Mouse (Mus musculus) E14TG2a.4 (cell line): Measurements from ENCODE around the gene Dhtkd1.
A peak's percentile ranks its signal among the peaks of the same experiment; 100 is the strongest.
"Not testable (repeated sequence)": the region's sequence is repeated elsewhere in the genome, so short reads cannot be mapped to it uniquely, and the experiment has no call there.

Source experiments
- H3K27me3 ChIP-seq: 2 replicates; pipeline ENCODE4 v1.6.1; 2014; ENCODE audit warnings: low read length, control low read depth; ENCODE audit not compliant: insufficient read depth
- H3K36me3 ChIP-seq: 2 replicates; pipeline ENCODE4 v1.6.1; 2014; ENCODE audit warnings: low read length, control low read depth; ENCODE audit not compliant: insufficient read depth
- H3K4me1 ChIP-seq: replicated peaks from 2 replicates; pipeline ENCODE4 v1.6.1; 2014; ENCODE audit warnings: low read depth, low read length, control low read depth
- H3K4me3 ChIP-seq: replicated peaks from 2 replicates; pipeline ENCODE4 v1.5.1; 2014; ENCODE audit warnings: mild to moderate bottlenecking, low read length
- H3K9me3 ChIP-seq: 2 replicates; pipeline ENCODE4 v1.6.1; 2014; ENCODE audit warnings: low read length, control low read depth
- CTCF ChIP-seq: conservative IDR thresholded peaks from 2 replicates; pipeline ENCODE4 v1.5.1; 2014; ENCODE audit warnings: low read length
- NANOG ChIP-seq: IDR thresholded peaks from 2 replicates; pipeline ENCODE4 v1.6.1; 2014; ENCODE audit warnings: borderline replicate concordance, low read length, mixed read lengths
- POU5F1 ChIP-seq: IDR thresholded peaks from 2 replicates; pipeline ENCODE4 v1.6.1; 2014; ENCODE audit warnings: low read length, borderline replicate concordance

Gene Dhtkd1

GRCm38 (mm10) chr2:5950766-5951595, 8.4 kb upstream of the Dhtkd1 start, which contains the start of gene Upf2:
TSS of gene Upf2 (plus strand) at chr2:5951469.
- Histone ChIP-seq H3K27me3 (no peaks in the 10 kb centered on the region), H3K4me3 (peak within 1 kb of the TSS; percentile 100), H3K36me3 (no peaks in the 10 kb centered on the region), H3K9me3 (no peaks in the 10 kb centered on the region), H3K4me1 (peaks cover 56% of the 10 kb centered on the region)
- TF ChIP-seq POU5F1, result no peak
- TF ChIP-seq NANOG, result no peak; the same call in 1 of the 2 replicates
- TF ChIP-seq CTCF, result no peak

- no peaks in the 10 kb centered on the region for H3K36me3 ChIP-seq
- no peaks in the 10 kb centered on the region for H3K9me3 ChIP-seq
- TF ChIP-seq POU5F1, result no peak
- TF ChIP-seq NANOG, result no peak
- no peak for TF ChIP-seq CTCF
- no peaks in the 10 kb centered on the region for H3K27me3 ChIP-seq
- peaks cover 59% of the 10 kb centered on the region for H3K4me1 ChIP-seq
- H3K4me3 ChIP-seq, result peak overlapping the region; percentile 100
Measured at GRCm38 (mm10) chr2:5950305-5950704, 7.7 kb upstream of the Dhtkd1 start.

- H3K27me3 ChIP-seq, H3K9me3 ChIP-seq, H3K36me3 ChIP-seq: not testable (repeated sequence)
- Histone ChIP-seq H3K4me1 (peaks cover 57% of the 10 kb centered on the region), H3K4me3 (peak overlapping the region; percentile 100)
Measured at GRCm38 (mm10) chr2:5949821-5950220, 7.2 kb upstream of the Dhtkd1 start.

- H3K9me3 ChIP-seq, result no peaks in the 10 kb centered on the region
- H3K4me3 ChIP-seq, result no peak overlapping the region
- H3K4me1 ChIP-seq, result peaks cover 58% of the 10 kb centered on the region
- H3K36me3 ChIP-seq, result no peaks in the 10 kb centered on the region
- no peak for TF ChIP-seq NANOG
- TF ChIP-seq CTCF, result no peak
- no peak for TF ChIP-seq POU5F1
- no peaks in the 10 kb centered on the region for H3K27me3 ChIP-seq
Measured at GRCm38 (mm10) chr2:5948964-5949363, 6.4 kb upstream of the Dhtkd1 start.

- TF ChIP-seq NANOG, result no peak
- TF ChIP-seq POU5F1, result no peak
- no peak for TF ChIP-seq CTCF
- H3K4me1 ChIP-seq, result peaks cover 53% of the 10 kb centered on the region
- no peaks in the 10 kb centered on the region for H3K36me3 ChIP-seq
- no peaks in the 10 kb centered on the region for H3K9me3 ChIP-seq
- H3K4me3 ChIP-seq, result peak overlapping the region; percentile 53
- no peaks in the 10 kb centered on the region for H3K27me3 ChIP-seq
Measured at GRCm38 (mm10) chr2:5946876-5947275, 4.3 kb upstream of the Dhtkd1 start.

GRCm38 (mm10) chr2:5945629-5946028, 3.0 kb upstream of the Dhtkd1 start:
- Histone ChIP-seq H3K4me1 (peaks cover 61% of the 10 kb centered on the region), H3K36me3 (no peaks in the 10 kb centered on the region), H3K9me3 (no peaks in the 10 kb centered on the region), H3K4me3 (no peak overlapping the region), H3K27me3 (no peaks in the 10 kb centered on the region)
- no peak for TF ChIP-seq POU5F1
- no peak for TF ChIP-seq CTCF
- no peak for TF ChIP-seq NANOG

GRCm38 (mm10) chr2:5943071-5943470, 479 bp upstream of the Dhtkd1 start:
- Histone ChIP-seq H3K4me1 (peaks cover 52% of the 10 kb centered on the region), H3K27me3 (no peaks in the 10 kb centered on the region), H3K36me3 (no peaks in the 10 kb centered on the region; the same call in 1 of the 2 replicates), H3K4me3 (peak overlapping the region; percentile 95), H3K9me3 (no peaks in the 10 kb centered on the region)
- no peak for TF ChIP-seq CTCF
- TF ChIP-seq NANOG, result no peak
- no peak for TF ChIP-seq POU5F1

GRCm38 (mm10) chr2:5941861-5942415, 654 bp downstream of the Dhtkd1 start:
- Histone ChIP-seq H3K4me3 (peak overlapping the region; percentile 95), H3K4me1 (peaks cover 42% of the 10 kb centered on the region), H3K27me3 (no peaks in the 10 kb centered on the region), H3K36me3 (no peaks in the 10 kb centered on the region; the same call in 1 of the 2 replicates), H3K9me3 (no peaks in the 10 kb centered on the region)
- TF ChIP-seq CTCF (no peak), POU5F1 (no peak), NANOG (no peak)

GRCm38 (mm10) chr2:5940936-5941335, 1.7 kb downstream of the Dhtkd1 start:
- H3K4me3 ChIP-seq, result no peak overlapping the region
- peaks cover 32% of the 10 kb centered on the region for H3K4me1 ChIP-seq
- peaks cover 4% of the 10 kb centered on the region; the same call in 1 of the 2 replicates for H3K36me3 ChIP-seq
- TF ChIP-seq POU5F1, result no peak
- TF ChIP-seq NANOG, result no peak
- TF ChIP-seq CTCF, result no peak
- no peaks in the 10 kb centered on the region for H3K27me3 ChIP-seq
- H3K9me3 ChIP-seq, result no peaks in the 10 kb centered on the region
